In genomic region chr6:38876071-38876911, GRCm38 (mm10) we compare ENCODE assay signal across 7 mouse cellular contexts. TPM values are rescaled to one million over a fixed set of nuclear protein-coding genes. Genes with fewer than 3 reads are reported as not detected.
DNase-seq lines count a peak whose midpoint lies in the region; ATAC-seq lines count a peak whose summit lies in the region.

Hipk2 (minus strand) TSS chr6:38876165.

- peak within 1 kb of the TSS; percentile 100 for H3K4me3 ChIP-seq in embryonic facial prominence, embryonic 10.5 days
- H3K4me3 ChIP-seq in intestine, embryonic 16.5 days (ENCODE audit: low read length), result peak within 1 kb of the TSS; percentile 98
- H3K4me3 ChIP-seq in midbrain, embryonic 11.5 days (ENCODE audit: low read depth, low read length), result peak within 1 kb of the TSS; percentile 85

- peak within 1 kb of the TSS; percentile 99 for H3K9ac ChIP-seq in intestine, embryonic 16.5 days (ENCODE audit: low read depth, low read length)
- H3K9ac ChIP-seq in midbrain, embryonic 11.5 days (ENCODE audit: low read length), result peak within 1 kb of the TSS; percentile 99

- H3K36me3 ChIP-seq in embryonic facial prominence, embryonic 10.5 days (replicated peaks), result peaks cover 9% of the 10 kb centered on the region; the same call in 1 of the 2 replicates
- no peaks in the 10 kb centered on the region for H3K36me3 ChIP-seq in intestine, embryonic 16.5 days (ENCODE audit: control insufficient read depth, insufficient read depth, low read length)
- no peaks in the 10 kb centered on the region for H3K36me3 ChIP-seq in midbrain, embryonic 11.5 days (ENCODE audit: control insufficient read depth, insufficient read depth, low read length)

- ATAC-seq in intestine, embryonic 16.5 days, result peak; percentile 94
- peak; percentile 93 for ATAC-seq in midbrain, embryonic 11.5 days (ENCODE audit: low FRiP score)

- WGBS in embryonic facial prominence, embryonic 10.5 days, result under 1% methylated on average over 108 of the region's 108 CpGs
- under 1% methylated on average over 88 of the region's 108 CpGs for WGBS in intestine, embryonic 16.5 days
- WGBS in midbrain, embryonic 11.5 days, result under 1% methylated on average over 86 of the region's 108 CpGs

- H3K4me2 ChIP-seq in intestine, embryonic 16.5 days (ENCODE audit: low read depth, low read length), result peak within 1 kb of the TSS; percentile 69
- H3K4me2 ChIP-seq in midbrain, embryonic 11.5 days, result peak within 1 kb of the TSS; percentile 60

- peak within 1 kb of the TSS; percentile 99 for H3K27ac ChIP-seq in embryonic facial prominence, embryonic 10.5 days (replicated peaks)
- peak within 1 kb of the TSS; percentile 97 for H3K27ac ChIP-seq in intestine, embryonic 16.5 days (ENCODE audit: low read length)
- peak within 1 kb of the TSS; percentile 78 for H3K27ac ChIP-seq in midbrain, embryonic 11.5 days (ENCODE audit: low read depth, low read length)

- peaks cover 25% of the 10 kb centered on the region; the same call in 1 of the 2 replicates for H3K27me3 ChIP-seq in embryonic facial prominence, embryonic 10.5 days (replicated peaks; ENCODE audit: low read depth, poor library complexity, severe bottlenecking)
- H3K27me3 ChIP-seq in intestine, embryonic 16.5 days (replicated peaks; ENCODE audit: control insufficient read depth, insufficient read depth, low read length), result no peaks in the 10 kb centered on the region
- H3K27me3 ChIP-seq in midbrain, embryonic 11.5 days (ENCODE audit: control insufficient read depth, insufficient read depth, low read length), result peaks cover 3% of the 10 kb centered on the region; the same call in 1 of the 2 replicates

- peaks cover 34% of the 10 kb centered on the region for H3K4me1 ChIP-seq in embryonic facial prominence, embryonic 10.5 days
- H3K4me1 ChIP-seq in intestine, embryonic 16.5 days (ENCODE audit: control insufficient read depth, insufficient read depth, low read length), result peaks cover 19% of the 10 kb centered on the region
- H3K4me1 ChIP-seq in midbrain, embryonic 11.5 days (ENCODE audit: control insufficient read depth, insufficient read depth, low read length), result peaks cover 22% of the 10 kb centered on the region

- no peaks in the 10 kb centered on the region for H3K9me3 ChIP-seq in embryonic facial prominence, embryonic 10.5 days
- H3K9me3 ChIP-seq in intestine, embryonic 16.5 days (ENCODE audit: control insufficient read depth, low read length), result no peaks in the 10 kb centered on the region
- H3K9me3 ChIP-seq in midbrain, embryonic 11.5 days (ENCODE audit: control insufficient read depth, low read length), result no peaks in the 10 kb centered on the region

- intact Hi-C loops in left cerebral cortex, postnatal 4 days (cut with DNase I), result no loop called here

- DNase-seq in adrenal gland, postnatal 25 days, result peak; percentile 85
- DNase-seq in embryonic facial prominence, embryonic 10.5 days (ENCODE audit: low spot score), result peak; percentile 94
- no peak for DNase-seq in gonadal fat pad, adult 2 months (ENCODE audit: low read depth)
- peak; percentile 84 for DNase-seq in left cerebral cortex, postnatal 4 days
- DNase-seq in midbrain, embryonic 11.5 days (ENCODE audit: low spot score, missing footprints), result peak; percentile 99
- peak; percentile 70 for DNase-seq in skeletal muscle tissue, adult 2 months (ENCODE audit: low read depth, low spot score)

RNA-seq across cellular contexts. Expression of gene Hipk2, which starts in this region (rescaled TPM):
- 137 TPM in 2 replicates for total RNA-seq in adrenal gland, postnatal 25 days (2021)
- polyA plus RNA-seq in embryonic facial prominence, embryonic 10.5 days (2016; fragmentation: Nextera tagmentation; extraction: Ambion mirVana), result 24.5 and 26.1 TPM in 2 replicates
- polyA plus RNA-seq in gonadal fat pad, adult 2 months (2012; rRNA removed), result 44.6 and 48.4 TPM in 2 replicates
- polyA plus RNA-seq in intestine, embryonic 16.5 days (2015; fragmentation: Nextera tagmentation; extraction: Ambion mirVana), result 16.2 and 18.7 TPM in 2 replicates
- 10 to 100 TPM; 54.6 to 55.5 TPM for total RNA-seq in left cerebral cortex, postnatal 4 days (2021)
- polyA plus RNA-seq in midbrain, embryonic 11.5 days (2014; fragmentation: Nextera tagmentation; extraction: Ambion mirVana), result 25.2 and 25.8 TPM in 2 replicates
